Mouse (Mus musculus) sigmoid colon, adult 10 weeks (tissue): ENCODE measurements around the gene Camkmt. TPM values are rescaled to one million over a fixed set of nuclear protein-coding genes. Genes with fewer than 3 reads are reported as not detected.

Experiments used
- polyA plus RNA-seq: library from polyadenylated mRNA; stranded (reverse); fragments of 350-450 nt; fragmentation: Illumina TruSeq; extraction: RNeasy Lipid Tissue Mini Kit (QIAGEN cat#74804); gene quantifications from one replicate; pipeline ENCODE4 v1.2.3, GENCODE M21; 2014; ENCODE audit warnings: low read depth, low replicate concordance

The Camkmt gene
- polyA plus RNA-seq: 16.0 TPM

DNA sequence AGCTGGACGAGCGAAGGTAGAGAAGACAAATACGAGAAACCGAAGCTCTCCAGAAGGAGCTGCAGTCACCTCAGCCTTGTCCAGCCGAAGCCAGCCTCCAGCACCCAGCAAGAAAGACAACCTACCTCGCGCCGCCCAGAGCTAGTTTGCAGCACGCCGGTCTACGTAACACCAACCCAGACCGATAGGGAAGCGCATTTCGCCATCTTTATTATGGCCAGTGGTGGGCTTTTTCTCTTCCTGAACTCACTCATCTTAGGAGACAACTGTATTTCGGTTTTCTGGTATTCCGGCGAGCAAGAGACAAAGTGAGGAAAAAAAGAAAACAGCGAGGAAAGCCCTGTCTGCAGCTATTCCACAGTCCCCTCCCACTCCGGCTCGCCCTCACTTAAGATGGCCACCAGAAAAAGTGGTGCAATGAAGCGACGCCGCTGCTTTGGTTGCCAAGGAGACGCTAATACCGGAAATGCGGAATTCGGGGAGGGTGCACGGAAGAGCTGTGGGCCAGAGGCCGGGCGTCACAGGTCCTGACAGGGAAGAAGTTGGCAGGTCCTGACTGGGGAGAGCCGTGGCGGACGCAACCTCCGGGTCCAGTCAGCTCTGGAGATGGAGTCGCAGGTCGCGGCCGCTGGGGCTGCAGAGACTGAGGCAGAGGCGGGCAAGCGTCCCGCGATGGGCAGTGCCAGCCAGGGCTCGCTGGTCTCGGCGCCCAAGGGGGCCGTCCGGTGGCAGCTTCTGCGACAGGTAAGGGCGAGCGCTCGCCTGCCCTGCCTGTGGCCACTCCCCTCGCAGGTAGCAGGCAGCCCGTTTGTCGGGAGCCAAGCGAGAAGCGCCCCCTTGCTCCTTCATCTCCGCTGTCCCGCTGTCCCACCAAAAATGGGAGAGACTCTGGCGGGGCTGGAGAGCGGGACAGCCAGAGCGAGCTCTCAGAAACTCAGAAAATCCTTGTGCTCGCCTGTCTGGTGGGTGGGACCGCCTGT, at the start of gene Camkmt, which contains the start of gene Prepl:
Camkmt (plus strand) TSS at position 433 of the 980 bp plus-strand sequence.
Prepl (minus strand) TSS at position 122 of the 980 bp plus-strand sequence.

Other genes starting within 250 kb of the Camkmt start
- 163 TPM for gene Ppm1b, start 133.8 kb upstream of the Camkmt start, polyA plus RNA-seq
- 15.2 TPM for gene Slc3a1, start 62.2 kb upstream of the Camkmt start, polyA plus RNA-seq
- 67.2 TPM for gene Prepl, start 311 bp upstream of the Camkmt start, polyA plus RNA-seq